Mouse (Mus musculus) frontal cortex, postnatal 10 days (tissue): Measurements from ENCODE around the gene Zfp316.

Experiments
- DNase-seq, 2 experiments: peaks; one replicate each; pipeline ENCODE4 v3.0.0; 2022; ENCODE audit warnings: low spot score in 2 of 2, mixed read lengths in 1 of 2

Zfp316 gene

DNA sequence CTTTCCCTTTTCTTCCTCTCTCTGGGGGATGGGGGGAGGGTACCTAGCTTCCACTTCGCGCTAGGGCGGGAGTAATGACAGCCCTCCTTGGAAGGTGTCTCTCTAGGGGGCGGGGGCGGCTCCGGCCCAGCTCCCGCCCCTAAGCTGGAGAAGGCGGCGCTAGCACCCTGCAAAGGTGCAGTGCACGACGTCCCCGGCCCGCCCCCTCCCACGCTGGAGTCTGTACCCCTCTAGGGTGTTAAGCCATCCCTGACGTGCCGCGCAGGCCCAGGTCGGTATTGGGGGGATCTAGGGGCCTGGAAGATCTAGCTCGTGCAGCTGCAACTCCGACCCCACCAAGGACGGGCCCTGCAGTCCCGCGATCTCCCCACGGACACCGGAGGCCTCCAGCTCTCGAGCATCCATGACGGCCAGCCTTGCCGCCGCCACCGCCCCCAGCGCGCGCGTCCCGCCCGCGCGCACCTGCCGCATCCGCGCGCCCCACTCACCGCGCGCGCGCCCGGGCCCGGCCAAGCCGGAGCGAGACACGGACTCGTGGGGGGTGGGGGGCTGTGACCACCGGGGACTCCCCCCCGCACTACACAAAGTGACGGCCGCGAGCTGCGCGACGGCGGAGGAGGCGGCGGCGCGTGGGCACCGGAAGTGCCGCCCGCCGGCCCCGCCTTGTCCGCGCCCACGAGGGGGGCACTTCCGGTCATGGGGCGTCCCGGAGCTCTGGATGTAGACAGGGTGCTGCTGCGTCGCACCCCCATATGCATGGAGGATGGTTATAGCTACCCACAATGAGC is at the start of gene Zfp316:
TSS of gene Zfp316 (minus strand) at position 660 of the 788 bp plus-strand sequence.
- peak; percentile 58 to 74 for DNase-seq

DNA sequence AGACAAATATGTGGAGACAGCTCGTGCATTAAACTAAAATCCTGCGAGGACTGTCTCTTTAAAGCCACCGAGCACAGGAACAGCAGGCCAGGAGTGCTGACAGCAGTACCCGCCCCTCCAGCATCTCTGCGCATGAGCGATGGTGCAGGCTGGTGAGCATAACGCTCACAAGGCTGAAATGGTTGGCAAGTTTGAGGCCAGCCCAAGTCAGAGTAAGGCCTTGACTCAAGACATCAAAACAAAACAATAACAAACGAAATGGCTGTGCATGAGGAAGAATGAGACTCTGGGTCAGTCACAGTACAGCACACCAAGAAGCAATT is 47.4 kb upstream of the Zfp316 start:
- no peak for DNase-seq

GRCm38 (mm10) chr5:143316605-143317287 is 46.9 kb upstream of the Zfp316 start:
- no peak for DNase-seq

GRCm38 (mm10) chr5:143315514-143315888 is 45.7 kb upstream of the Zfp316 start:
- DNase-seq = no peak

DNA sequence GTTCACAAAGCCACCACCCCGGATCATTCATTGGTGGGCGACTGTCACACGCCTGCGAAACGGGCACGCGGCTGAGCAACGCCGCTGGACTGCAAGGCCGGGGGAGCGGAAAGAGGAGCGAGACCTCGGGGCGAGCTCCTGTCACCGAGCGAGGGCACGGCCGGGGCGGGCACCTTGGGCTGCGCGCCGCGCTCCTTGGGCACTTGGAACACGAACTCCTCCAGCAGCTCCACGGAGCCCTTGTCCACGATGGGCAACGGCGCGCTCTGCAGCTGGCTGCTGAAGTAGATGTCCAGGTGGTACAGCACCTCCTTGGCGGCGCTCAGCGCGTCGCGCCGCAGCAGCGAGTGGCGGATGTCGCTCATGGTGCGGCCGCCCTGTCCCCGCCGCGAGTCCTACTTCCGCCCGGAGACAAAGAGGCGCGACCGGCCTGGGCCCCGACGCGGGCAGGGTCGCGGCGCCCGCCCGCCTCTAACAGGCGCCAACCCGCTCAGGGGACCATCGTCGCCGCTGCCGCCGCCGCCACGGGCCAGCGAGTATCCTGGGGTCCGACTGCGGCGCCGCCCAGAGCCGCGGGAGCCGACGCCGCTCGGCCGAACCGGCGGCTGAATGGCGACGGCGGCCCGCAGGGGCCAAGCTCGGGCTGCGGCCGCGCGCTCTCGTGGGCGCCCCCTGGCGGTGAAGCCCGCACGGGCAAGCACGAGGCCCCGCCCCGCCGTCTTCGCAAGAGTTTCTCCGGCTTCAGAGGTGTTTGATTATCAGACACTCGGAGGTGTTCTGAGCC is 45.1 kb upstream of the Zfp316 start, which contains the start of gene E130309D02Rik:
TSS of gene E130309D02Rik (minus strand) at position 631 of the 784 bp plus-strand sequence.
- peak; percentile 70 to 86 for DNase-seq

- no peak for DNase-seq
Measured at GRCm38 (mm10) chr5:143314183-143314729, 44.4 kb upstream of the Zfp316 start.

GRCm38 (mm10) chr5:143311886-143312285 is 42.1 kb upstream of the Zfp316 start:
- DNase-seq = peak in 1 of 2 experiments; percentile 66

GRCm38 (mm10) chr5:143309916-143310315 is 40.1 kb upstream of the Zfp316 start:
- DNase-seq = no peak

GRCm38 (mm10) chr5:143308825-143309224 is 39.0 kb upstream of the Zfp316 start:
- no peak for DNase-seq

DNA sequence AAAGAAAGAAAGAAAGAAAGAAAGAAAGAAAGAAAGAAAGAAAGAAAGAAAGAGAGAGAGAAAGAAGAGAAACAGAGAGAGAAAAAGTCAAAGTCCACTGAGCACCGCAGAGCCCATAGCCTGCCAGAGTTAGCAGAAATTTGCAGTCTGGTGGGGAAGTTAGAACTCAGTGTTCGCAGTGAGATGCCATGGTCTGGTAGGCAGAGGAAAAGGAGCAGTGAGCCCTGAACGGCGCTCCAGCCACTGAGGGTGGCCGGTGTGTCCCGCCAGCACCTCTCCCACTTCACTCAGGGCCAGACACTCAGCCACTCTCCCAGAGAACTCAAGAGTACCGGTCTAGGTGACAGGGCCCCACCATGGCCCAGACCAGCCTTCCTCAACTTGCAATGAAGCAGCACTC is 34.4 kb upstream of the Zfp316 start:
- no peak for DNase-seq

DNA sequence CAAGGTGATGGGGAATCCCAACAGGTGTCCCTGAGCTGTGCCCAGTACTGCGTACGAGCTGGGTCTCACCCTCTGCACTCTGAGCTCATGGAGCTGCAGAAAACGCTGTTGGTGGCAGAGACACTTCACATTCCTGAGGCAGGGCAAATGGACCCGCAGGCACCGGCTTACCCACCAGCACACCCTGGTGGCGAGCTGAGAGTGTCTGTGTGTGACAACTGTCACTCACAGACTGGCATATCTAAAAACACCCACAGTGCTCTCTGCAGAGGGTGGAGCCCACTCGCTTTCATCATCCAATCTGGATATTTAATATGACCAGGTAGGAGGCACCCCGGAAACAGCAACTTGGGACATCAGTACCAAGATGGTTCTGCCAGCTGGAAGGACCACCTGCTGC is 31.5 kb upstream of the Zfp316 start:
- DNase-seq = no peak

GRCm38 (mm10) chr5:143299686-143300085 is 29.9 kb upstream of the Zfp316 start:
- no peak for DNase-seq

GRCm38 (mm10) chr5:143298391-143298790 is 28.6 kb upstream of the Zfp316 start:
- no peak for DNase-seq

GRCm38 (mm10) chr5:143297986-143298385 is 28.2 kb upstream of the Zfp316 start:
- DNase-seq = no peak

- DNase-seq = no peak
Measured at GRCm38 (mm10) chr5:143295330-143295729, 25.5 kb upstream of the Zfp316 start.

DNA sequence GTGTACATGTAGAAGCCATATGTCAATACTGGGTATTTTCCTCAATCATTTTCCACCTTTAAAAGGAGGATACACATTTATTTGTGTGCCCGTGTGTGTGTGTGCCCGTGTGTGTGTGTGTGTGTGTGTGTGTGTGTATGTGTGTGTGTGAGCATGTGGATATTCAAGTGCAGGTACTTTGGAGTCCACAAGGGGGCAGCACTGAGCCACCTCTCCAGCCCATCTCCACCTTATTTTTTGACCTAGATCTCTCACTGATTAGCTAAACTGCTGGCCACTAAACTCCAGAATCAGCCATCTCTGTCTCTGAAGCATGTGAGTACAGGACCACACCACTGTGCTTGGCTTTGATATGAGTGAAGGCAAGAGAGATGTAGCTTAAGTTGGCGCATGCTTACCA is 25.0 kb upstream of the Zfp316 start:
- no peak for DNase-seq

DNA sequence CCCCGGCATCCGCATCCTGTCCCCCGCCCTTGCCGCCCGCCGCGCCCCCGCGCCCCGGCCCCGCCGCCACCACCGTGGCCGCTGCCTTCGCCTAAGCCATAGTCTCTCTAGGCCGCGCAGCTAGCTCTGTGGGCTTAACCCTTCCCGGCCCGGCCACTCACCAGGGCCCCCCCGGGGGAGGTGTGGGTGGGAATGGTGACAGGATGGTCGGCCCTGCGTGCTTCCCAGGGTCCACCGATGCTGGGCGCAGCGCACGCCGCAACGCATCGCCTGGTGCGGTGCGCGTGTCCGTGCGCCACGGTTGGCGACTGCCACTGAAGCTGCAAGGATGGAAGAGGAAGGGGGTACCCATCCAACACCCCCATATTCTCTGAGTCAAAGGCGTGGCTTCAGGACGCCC is 23.6 kb upstream of the Zfp316 start, which contains the start of gene Zfp853:
TSS of gene Zfp853 (minus strand) at position 220 of the 400 bp plus-strand sequence.
- DNase-seq = peak in 1 of 2 experiments; percentile 35

- no peak for DNase-seq
Measured at GRCm38 (mm10) chr5:143292879-143293278, 23.1 kb upstream of the Zfp316 start.

- no peak for DNase-seq
Measured at GRCm38 (mm10) chr5:143289299-143289698, 19.5 kb upstream of the Zfp316 start.

GRCm38 (mm10) chr5:143288378-143288911 is 18.6 kb upstream of the Zfp316 start:
- no peak for DNase-seq

DNA sequence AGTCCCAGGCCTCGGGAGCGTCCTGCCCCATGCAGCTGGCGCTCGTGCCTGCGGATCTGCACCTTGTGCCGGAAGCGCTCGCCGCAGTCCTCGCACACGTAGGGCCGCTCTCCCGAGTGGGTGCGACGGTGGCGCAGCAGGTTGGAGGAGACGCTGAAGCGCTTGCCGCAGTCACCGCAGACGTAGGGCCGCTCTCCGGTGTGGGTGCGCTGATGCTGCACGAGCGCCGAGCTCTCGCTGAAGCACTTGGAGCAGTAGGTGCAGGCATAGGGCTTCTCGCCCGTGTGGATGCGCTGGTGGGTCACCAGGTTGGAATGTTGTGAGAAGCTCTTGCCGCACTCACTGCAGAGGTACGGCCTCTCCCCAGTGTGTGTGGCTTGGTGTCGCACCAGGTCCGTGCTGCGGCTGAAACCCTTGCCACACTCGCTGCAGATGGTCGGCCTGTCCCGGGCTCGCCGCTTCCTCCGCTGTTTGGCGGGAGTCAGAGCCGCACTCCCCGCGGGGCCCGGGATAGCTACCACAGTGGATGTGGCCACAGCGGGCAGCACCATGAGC is 18.0 kb upstream of the Zfp316 start:
- no peak for DNase-seq
